Mouse (Mus musculus): ENCODE data around the gene Yae1d1. TPM values are rescaled to one million over a fixed set of nuclear protein-coding genes. Genes with fewer than 3 reads are reported as not detected.
"Not testable (repeated sequence)": the region's sequence is repeated elsewhere in the genome, so short reads cannot be mapped to it uniquely, and the experiment has no call there.

Yae1d1 gene
- polyA plus RNA-seq, 1 experiment from 2014 or later, result 99.6 TPM

- Histone ChIP-seq H3K9ac (replicated peaks) (no peak overlapping the region), H3K27me3 (no peaks in the 10 kb centered on the region), H3K27ac (replicated peaks) (no peak overlapping the region), H3K4me1 (no peaks in the 10 kb centered on the region), H3K4me3 (no peak overlapping the region), H3K36me3 (no peaks in the 10 kb centered on the region), H3K4me2 (replicated peaks) (no peak overlapping the region), H3K9me3 (no peaks in the 10 kb centered on the region)
- ATAC-seq (replicated peaks), result no peak
- WGBS, result 96% methylated on average over 9 of the region's 9 CpGs
These were observed 18.4 kb downstream of the Yae1d1 start for GRCm38 (mm10) chr13:17974734-17975133.

- Histone ChIP-seq H3K4me2 (replicated peaks) (no peak overlapping the region), H3K27ac (replicated peaks) (no peak overlapping the region), H3K9me3 (no peaks in the 10 kb centered on the region), H3K27me3 (no peaks in the 10 kb centered on the region), H3K36me3 (no peaks in the 10 kb centered on the region), H3K4me1 (no peaks in the 10 kb centered on the region), H3K4me3 (no peak overlapping the region), H3K9ac (replicated peaks) (no peak overlapping the region)
- no peak for ATAC-seq (replicated peaks)
- 88% methylated on average over 7 of the region's 7 CpGs for WGBS
These were observed 32.5 kb downstream of the Yae1d1 start for GRCm38 (mm10) chr13:17960613-17961012.

GRCm38 (mm10) chr13:17954282-17954681, 38.9 kb downstream of the Yae1d1 start:
- 17% methylated on average over 1 of the region's 1 CpGs for WGBS
- no peaks in the 10 kb centered on the region for H3K36me3 ChIP-seq

GRCm38 (mm10) chr13:17950581-17950980, 42.6 kb downstream of the Yae1d1 start:
- not testable (repeated sequence) for H3K9ac ChIP-seq (replicated peaks); H3K36me3 ChIP-seq; H3K4me1 ChIP-seq; H3K27ac ChIP-seq (replicated peaks); H3K4me3 ChIP-seq; ATAC-seq (replicated peaks); H3K27me3 ChIP-seq; H3K9me3 ChIP-seq; H3K4me2 ChIP-seq (replicated peaks)
- 93% methylated on average over 8 of the region's 8 CpGs for WGBS

More at GRCm38 (mm10) chr13:17954282-17954681, 38.9 kb downstream of the Yae1d1 start:
- Histone ChIP-seq H3K9me3 (no peaks in the 10 kb centered on the region), H3K4me2 (replicated peaks) (no peak overlapping the region), H3K4me1 (no peaks in the 10 kb centered on the region), H3K4me3 (no peak overlapping the region), H3K27ac (replicated peaks) (no peak overlapping the region), H3K27me3 (no peaks in the 10 kb centered on the region), H3K9ac (replicated peaks) (no peak overlapping the region)
- ATAC-seq (replicated peaks), result peak; percentile 79; the same call in 1 of the 2 replicates

GRCm38 (mm10) chr13:17949555-17949954, 43.6 kb downstream of the Yae1d1 start:
- no peak overlapping the region for H3K4me3 ChIP-seq
- H3K36me3 ChIP-seq, result no peaks in the 10 kb centered on the region
- ATAC-seq (replicated peaks), result no peak
- whole genome bisulfite sequencing, result 80% methylated on average over 18 of the region's 18 CpGs
- H3K4me2 ChIP-seq (replicated peaks), result no peak overlapping the region
- H3K9ac ChIP-seq (replicated peaks), result no peak overlapping the region
- H3K27me3 ChIP-seq, result no peaks in the 10 kb centered on the region
- H3K9me3 ChIP-seq, result no peaks in the 10 kb centered on the region
- H3K4me1 ChIP-seq, result 0 out of 2 replicates have a peak, but pooled peaks cover 2% of the 10 kb centered on the region
- H3K27ac ChIP-seq (replicated peaks), result no peak overlapping the region

GRCm38 (mm10) chr13:17944078-17944917, 48.9 kb downstream of the Yae1d1 start, which contains the start of gene Rala:
Gene Rala, minus strand, starts transcription at chr13:17944239.
- H3K9ac ChIP-seq (replicated peaks), result peak within 1 kb of the TSS; percentile 84
- 10% methylated on average over 48 of the region's 69 CpGs for WGBS
- H3K4me1 ChIP-seq, result peaks cover 23% of the 10 kb centered on the region
- ATAC-seq (replicated peaks), result peak; percentile 100
- H3K4me3 ChIP-seq, result peak within 1 kb of the TSS; percentile 84
- no peaks in the 10 kb centered on the region for H3K9me3 ChIP-seq
- H3K36me3 ChIP-seq, result no peaks in the 10 kb centered on the region
- H3K4me2 ChIP-seq (replicated peaks), result peak within 1 kb of the TSS; percentile 66
- H3K27ac ChIP-seq (replicated peaks), result peak within 1 kb of the TSS; percentile 93
- no peaks in the 10 kb centered on the region for H3K27me3 ChIP-seq

- peak; percentile 78 for ATAC-seq (replicated peaks)
- peaks cover 23% of the 10 kb centered on the region for H3K4me1 ChIP-seq
- WGBS, result under 1% methylated on average over 60 of the region's 70 CpGs
These were observed 49.7 kb downstream of the Yae1d1 start for GRCm38 (mm10) chr13:17943306-17944077.

GRCm38 (mm10) chr13:17942338-17942737, 50.8 kb downstream of the Yae1d1 start:
- Histone ChIP-seq H3K27me3 (no peaks in the 10 kb centered on the region), H3K9me3 (no peaks in the 10 kb centered on the region), H3K36me3 (no peaks in the 10 kb centered on the region), H3K4me1 (peaks cover 23% of the 10 kb centered on the region), H3K4me2 (replicated peaks) (peak overlapping the region; percentile 66; the same call in 1 of the 2 replicates), H3K4me3 (no peak overlapping the region), H3K9ac (replicated peaks) (no peak overlapping the region), H3K27ac (replicated peaks) (no peak overlapping the region)
- no peak for ATAC-seq (replicated peaks)
- WGBS, result 85% methylated on average over 6 of the region's 6 CpGs

More at GRCm38 (mm10) chr13:17943306-17944077, 49.7 kb downstream of the Yae1d1 start:
- Histone ChIP-seq H3K27me3 (no peaks in the 10 kb centered on the region), H3K27ac (replicated peaks) (peak overlapping the region; percentile 93), H3K36me3 (no peaks in the 10 kb centered on the region), H3K4me2 (replicated peaks) (peak overlapping the region; percentile 66), H3K9me3 (no peaks in the 10 kb centered on the region), H3K9ac (replicated peaks) (peak overlapping the region; percentile 84), H3K4me3 (peak overlapping the region; percentile 84)

Other genes with a start within 250 kb of the Yae1d1 start
- 19.6 and 19.7 TPM in 2 replicates for gene Cdk13, start 188.3 kb downstream of the Yae1d1 start, polyA plus RNA-seq (2015; fragmentation: Nextera tagmentation; extraction: Ambion mirVana)
- 215 and 222 TPM in 2 replicates for gene Rala, start 49.1 kb downstream of the Yae1d1 start, polyA plus RNA-seq (2015; fragmentation: Nextera tagmentation; extraction: Ambion mirVana)